Mouse (Mus musculus): ENCODE data around the gene Bdkrb2.

Gene Bdkrb2

GRCm38 (mm10) chr12:105590786-105591185 lies 27.8 kb downstream of the Bdkrb2 start:
- DNase-seq (ENCODE audit: low read depth, low spot score), result no peak

DNA sequence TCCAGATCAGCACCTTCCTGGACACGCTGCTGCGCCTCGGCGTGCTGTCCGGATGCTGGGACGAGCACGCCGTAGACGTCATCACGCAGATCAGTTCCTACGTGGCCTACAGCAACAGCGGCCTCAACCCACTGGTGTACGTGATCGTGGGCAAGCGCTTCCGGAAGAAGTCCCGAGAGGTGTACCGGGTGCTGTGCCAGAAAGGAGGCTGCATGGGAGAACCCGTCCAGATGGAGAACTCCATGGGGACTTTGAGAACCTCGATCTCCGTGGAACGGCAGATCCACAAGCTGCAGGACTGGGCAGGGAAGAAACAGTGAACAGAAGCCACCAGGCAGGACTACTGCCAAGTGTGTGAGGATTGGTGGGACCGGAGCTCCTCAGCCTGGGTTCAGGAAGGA lies 29.3 kb downstream of the Bdkrb2 start:
- DNase-seq (ENCODE audit: low read depth, low spot score), result no peak

DNA sequence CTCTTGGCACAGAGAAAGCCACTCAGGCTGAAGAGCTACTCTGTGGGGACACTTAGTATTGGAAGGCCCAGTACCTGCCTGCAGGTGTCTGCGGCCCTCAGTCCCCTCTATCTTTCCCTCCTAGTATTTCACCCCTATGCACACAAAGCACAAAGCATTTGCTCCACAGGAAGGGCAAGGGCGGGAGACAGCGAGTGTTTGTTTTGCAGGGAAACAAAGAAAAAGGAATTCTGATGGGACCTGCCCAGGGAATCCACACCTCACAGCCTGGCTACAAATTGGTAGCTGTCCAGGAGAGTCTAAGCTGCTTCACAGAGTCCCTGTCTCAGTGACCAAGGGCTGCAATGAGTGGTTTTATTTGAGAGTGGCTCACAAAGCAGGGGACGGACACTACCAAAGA lies 30.4 kb downstream of the Bdkrb2 start:
- no peak for DNase-seq (ENCODE audit: low read depth, low spot score)

GRCm38 (mm10) chr12:105597135-105597534 lies 34.1 kb downstream of the Bdkrb2 start:
- no peak for DNase-seq (ENCODE audit: low read depth, low spot score)

DNA sequence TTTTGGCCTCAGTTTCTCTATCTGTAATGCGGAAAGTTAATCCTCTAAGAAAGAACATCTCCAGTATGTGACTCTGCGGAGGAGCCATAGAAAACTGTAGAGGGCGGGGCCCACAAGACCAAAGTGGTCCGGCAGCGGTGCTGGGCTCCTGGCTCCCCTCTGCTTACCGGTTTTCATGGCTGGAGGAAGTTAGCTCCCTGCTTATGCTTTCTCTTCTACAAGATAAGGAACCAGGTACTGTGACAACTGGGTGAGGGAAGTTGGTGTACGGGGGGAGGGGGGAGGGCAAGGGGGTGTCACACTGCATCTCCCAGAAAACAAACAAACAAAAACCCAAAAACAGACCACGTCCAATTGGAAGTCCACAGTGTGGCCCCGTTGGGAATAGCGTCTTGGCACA lies 35.5 kb downstream of the Bdkrb2 start:
- no peak for DNase-seq (ENCODE audit: low read depth, low spot score)

DNA sequence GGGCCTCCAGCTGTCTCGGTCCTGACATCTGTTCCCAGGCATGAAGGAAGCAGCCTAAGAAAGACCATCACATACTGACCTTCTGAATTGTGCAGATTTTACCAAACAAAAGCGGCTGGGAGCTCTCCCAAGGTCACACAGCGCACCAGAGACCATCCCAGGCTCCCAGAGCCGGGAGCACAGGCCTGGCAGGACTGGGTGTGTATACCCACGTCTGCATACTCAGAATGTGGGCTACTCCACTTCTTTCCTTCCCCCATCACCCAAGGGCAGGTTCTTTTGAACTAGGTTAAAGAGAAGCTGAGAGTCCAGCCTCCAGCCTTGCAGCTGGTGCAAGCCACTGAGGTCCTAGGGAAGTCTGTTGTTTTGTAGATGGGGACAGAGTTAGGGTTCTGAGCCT lies 36.1 kb downstream of the Bdkrb2 start:
- DNase-seq (ENCODE audit: low read depth, low spot score), result no peak

DNA sequence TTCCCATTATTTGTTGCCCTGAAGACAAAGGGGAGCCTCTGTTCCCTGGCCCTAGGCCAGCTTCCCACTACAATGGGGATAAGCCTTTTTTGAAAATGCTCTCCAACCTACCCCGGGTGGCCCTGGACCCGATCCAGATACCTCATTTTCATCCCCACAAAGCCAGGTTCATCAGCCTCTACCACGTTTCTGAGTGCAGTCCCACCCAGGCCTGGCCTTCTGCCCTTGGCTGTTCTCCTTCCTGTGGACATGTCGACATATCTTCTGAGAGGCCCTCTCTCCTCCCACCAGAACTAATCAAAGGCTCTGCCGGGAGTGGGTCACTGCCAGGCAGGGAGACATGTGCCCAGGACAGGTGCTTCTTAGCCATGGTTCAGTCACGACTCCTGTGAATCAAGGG lies 38.6 kb downstream of the Bdkrb2 start:
- DNase-seq (ENCODE audit: low read depth, low spot score), result no peak

DNA sequence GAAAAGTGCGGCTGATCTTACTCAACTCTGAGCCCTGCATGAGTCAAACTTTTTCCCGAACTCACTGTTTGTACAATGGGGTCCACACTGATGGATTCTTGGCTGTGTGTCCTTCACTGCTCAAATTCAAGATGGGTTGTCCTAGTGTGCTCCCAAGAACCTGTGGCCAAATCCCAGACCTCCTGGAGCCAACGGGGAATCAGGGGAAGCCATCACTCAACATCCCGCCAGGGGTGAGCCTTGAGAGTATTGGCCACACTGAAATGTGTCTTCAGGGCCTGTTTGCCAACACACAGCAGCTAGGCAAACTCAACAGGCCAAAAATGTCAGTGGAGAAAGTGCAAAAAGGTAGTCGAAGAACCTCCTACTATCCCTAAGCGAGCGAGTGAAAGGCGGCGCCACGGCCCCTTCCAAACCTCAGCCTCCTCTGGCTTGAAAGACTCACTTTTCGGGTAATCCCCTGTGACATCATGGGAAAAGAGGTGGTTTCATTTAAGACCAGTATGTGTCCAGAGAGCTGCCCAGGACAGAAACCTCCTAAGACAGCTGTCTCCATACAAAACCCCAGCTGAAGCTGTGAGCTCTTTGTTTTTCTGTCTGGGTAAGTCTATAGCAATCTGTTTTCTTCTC lies 39.7 kb downstream of the Bdkrb2 start, which contains the start of gene Bdkrb1:
TSS of gene Bdkrb1 (plus strand) at position 505 of the 630 bp plus-strand sequence.
- peak; percentile 50 for DNase-seq (ENCODE audit: low read depth, low spot score)

- no peak for DNase-seq (ENCODE audit: low read depth, low spot score)
Observed at GRCm38 (mm10) chr12:105603904-105604303, 40.9 kb downstream of the Bdkrb2 start.

- no peak for DNase-seq (ENCODE audit: low read depth, low spot score)
Observed at GRCm38 (mm10) chr12:105605212-105605611, 42.2 kb downstream of the Bdkrb2 start.

DNA sequence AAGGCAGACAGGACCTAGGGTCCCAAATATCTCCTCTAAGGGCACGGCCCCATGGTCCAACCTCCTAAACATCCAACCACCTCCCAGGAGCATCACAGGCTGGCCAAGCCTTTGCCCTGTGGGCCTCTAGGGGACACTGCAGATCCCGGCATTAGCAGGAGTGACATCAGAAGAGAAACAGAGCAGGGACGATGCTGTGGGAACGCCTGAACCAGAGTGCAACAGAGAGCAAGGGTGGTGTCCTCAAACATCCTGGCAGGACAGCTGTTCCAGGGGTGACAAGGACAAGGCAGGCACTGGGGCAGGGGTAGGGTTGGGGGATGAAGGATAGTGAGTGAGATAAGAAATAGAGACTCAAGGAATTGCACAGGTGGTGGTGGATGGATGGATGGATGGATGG lies 43.9 kb downstream of the Bdkrb2 start:
- DNase-seq (ENCODE audit: low read depth, low spot score), result no peak

GRCm38 (mm10) chr12:105611045-105611444 lies 48.0 kb downstream of the Bdkrb2 start:
- no peak for DNase-seq (ENCODE audit: low read depth, low spot score)

DNA sequence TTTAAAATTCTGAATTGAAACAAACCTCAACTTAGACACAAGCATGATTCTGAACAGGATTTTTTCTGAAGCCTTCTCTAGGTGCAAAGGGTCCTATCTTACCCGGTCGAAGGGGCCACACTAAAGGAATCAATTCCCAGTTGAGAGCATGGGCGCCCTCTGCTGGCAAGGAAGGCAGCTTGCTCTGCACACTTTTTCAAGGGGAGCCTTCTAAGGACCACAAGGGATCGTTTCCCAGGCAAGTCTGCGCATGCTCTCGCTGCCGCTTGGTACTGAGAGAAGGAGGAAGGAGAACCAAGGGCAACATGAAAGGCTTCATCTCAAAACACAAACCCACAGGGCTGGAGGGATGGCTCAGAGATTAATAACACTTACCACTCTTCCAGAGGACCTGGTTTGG lies 48.7 kb downstream of the Bdkrb2 start:
- DNase-seq (ENCODE audit: low read depth, low spot score), result peak; percentile 61

DNA sequence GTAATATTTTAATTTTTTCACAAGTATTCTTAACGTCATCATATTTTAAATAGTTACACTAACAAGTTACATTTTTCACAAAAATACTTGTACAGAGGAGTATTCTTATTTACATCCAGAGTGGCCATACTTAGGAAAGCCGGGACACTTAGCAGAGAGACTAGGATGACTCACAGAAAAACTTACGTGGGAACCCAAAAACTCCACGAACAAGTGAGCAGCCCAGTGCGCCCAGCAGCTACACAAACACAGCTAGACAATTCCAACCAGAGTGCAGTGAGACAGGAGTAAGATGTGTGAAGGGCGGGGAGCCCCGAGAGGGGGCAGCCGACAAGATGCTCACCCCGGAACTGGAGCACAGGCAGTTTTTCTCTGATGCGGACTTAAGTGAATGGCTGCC lies 50.5 kb downstream of the Bdkrb2 start:
- no peak for DNase-seq (ENCODE audit: low read depth, low spot score)

- DNase-seq (ENCODE audit: low read depth, low spot score), result no peak
Observed at GRCm38 (mm10) chr12:105622048-105622447, 59.0 kb downstream of the Bdkrb2 start.

GRCm38 (mm10) chr12:105622981-105623539 lies 60.0 kb downstream of the Bdkrb2 start:
- no peak for DNase-seq (ENCODE audit: low read depth, low spot score)

DNA sequence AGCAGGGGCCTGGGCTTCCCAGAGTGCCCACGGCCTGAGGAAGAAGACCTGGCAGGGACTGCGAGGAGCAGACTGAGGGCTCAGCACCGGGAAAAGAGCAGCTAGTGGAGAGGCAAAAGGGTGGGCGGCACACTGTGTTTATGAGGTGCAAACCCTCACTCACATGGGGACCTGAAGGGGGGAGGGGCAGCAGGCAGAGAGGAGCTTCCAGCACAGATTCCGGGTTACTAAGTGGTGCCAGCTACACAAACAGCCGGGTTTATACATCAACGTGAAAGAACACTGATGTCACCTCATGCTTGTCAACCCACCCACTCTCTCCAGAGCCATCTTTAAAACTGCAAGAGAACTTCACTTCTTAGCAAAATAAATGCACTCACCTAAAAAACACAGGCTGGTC lies 62.8 kb downstream of the Bdkrb2 start:
- no peak for DNase-seq (ENCODE audit: low read depth, low spot score)

DNA sequence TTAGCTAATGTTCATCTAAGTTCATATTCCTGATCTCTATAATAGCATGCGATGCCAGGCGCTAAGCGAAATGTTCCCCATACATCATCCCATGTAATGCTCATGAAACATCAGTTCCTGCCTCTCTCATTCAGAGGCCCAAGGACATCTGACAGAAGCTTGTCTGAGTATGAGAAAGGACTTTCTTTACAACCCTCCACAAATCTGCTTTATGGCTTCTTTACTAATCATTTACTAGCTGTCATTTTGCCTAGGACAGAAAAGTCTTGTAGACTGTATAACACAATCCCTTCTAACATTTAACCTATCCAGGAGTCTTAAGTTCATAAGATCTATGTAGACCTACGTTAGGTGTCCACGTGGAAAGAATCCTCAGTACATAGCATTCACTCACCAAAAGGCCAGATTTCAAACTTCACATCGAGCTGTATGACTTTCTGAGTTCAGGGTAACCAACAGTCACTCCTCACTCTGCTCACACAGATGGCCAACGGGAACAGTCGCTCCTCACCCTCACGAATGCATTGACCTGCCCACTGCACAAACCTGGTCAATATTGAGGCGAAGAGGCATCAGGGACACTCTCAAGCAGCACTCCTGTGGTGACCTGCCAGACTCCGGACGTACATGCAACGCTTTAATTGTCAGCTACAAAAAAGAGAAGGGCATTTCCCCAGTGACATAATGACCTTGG lies 71.5 kb downstream of the Bdkrb2 start:
- no peak for DNase-seq (ENCODE audit: low read depth, low spot score)

DNA sequence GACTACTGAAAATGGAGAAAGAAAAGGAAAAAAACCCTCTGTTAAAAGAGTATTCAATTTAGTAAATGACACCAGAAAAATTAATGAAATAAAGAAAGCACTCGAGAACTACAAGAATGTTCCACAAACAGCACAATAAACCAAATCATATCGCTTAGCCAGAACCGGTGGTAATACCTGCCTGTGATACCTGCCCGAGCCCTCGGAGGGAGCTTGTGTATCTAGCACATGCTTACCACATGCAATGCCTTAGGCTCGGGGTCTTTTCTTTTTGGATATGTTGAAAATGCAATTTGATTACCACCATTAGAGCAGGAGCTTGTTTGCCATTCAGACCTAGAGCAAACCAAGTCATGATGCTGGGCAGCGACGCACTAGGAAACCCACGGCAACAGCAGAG lies 73.5 kb downstream of the Bdkrb2 start:
- no peak for DNase-seq (ENCODE audit: low read depth, low spot score)

DNA sequence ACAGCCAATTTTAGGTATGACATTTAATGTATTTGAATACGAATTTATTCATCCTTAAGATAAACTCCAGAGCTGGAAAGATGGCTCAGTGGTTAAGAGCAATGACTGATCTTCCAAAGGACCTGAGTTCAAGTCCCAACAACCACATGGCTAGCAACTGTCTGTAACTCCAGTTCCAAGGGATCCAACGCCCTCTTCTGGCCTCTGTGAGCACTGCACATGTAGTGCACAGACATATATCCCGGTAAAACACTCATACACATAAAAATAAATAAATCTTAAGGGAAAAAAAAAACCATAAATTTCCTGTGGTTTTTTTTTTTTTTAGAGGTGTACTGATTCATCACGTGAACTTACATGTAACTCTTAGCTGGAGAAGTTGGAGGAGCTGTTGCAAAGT lies 74.5 kb downstream of the Bdkrb2 start:
- DNase-seq (ENCODE audit: low read depth, low spot score), result peak; percentile 10

DNA sequence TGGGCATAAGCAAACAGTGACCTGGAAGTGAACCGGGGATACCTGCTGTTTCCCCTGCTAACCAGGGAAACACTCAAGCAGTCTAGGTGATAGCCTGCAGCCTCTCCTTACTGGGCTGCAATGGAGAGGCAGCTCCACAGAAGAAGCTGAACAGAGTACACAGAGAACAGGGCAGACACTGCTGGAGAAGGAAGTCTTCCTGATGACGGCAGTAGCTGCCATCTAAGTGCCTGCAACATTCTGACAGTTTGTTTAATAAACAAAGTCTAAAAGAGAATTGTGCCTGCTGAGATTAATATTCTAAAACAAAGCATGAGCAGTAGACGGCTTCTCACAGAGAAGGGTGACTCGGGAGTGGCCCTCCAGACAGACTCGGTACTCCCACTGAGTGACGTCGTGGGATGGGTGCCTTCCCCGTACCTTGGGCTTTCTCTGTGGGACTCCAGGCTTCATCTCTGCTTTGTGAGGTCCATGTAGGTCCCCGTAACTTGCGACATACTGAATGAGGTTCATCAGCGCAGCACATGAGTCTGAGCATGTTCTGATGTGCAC lies 79.8 kb downstream of the Bdkrb2 start:
- no peak for DNase-seq (ENCODE audit: low read depth, low spot score)
